10 mouse cellular contexts compared by ENCODE assay signal in the genomic region with DNA sequence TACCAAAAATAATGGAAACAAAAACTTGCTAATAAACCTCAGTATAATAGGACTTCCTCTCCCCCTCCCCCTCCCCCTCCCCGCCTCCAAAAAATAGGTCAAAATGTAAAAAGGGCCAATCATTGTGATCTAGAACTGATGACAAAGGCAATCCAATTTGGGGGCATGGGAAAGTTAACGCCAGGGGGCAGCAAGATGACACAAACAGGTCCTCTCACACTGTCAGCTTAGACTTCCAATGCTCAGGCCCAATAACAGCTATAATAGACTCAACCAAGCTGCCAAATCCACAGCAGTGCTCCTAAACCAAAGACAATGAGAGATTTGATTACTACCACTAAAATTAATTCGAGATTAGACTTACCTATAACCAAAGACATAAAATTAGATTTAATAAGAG. TPM values are rescaled to one million over a fixed set of nuclear protein-coding genes. Genes with fewer than 3 reads are reported as not detected.
DNase-seq lines count a peak whose midpoint lies in the region; ATAC-seq and TF ChIP-seq lines count a peak whose summit lies in the region.
"Had no signal": no experiment of that assay in that cellular context is flagged by ENCODE, and none has a peak within 500 bp of the region (broad histone marks: within the 10 kb centered on the region; RNA-seq: fewer than 3 reads in every experiment).

No protein-coding gene starts in this region.

- no peak overlapping the region for H3K4me3 ChIP-seq in limb, embryonic 10.5 days
- no peak overlapping the region for H3K4me3 ChIP-seq in neural tube, embryonic 15.5 days (replicated peaks)
- H3K4me3 ChIP-seq: stomach, embryonic 15.5 days had no signal

- H3K4me2 ChIP-seq in neural tube, embryonic 15.5 days, result no peak overlapping the region
- H3K4me2 ChIP-seq: stomach, embryonic 15.5 days had no signal

- TF ChIP-seq POLR2A in brain, embryonic 14.5 days (IDR thresholded peaks at IDR 0.05; ENCODE audit: borderline replicate concordance, extremely low read depth, insufficient read depth, insufficient read length, poor library complexity, severe bottlenecking), result no peak

- peak; percentile 19; the same call in 1 of the 2 replicates for TF ChIP-seq CTCF in brain, embryonic 14.5 days (IDR thresholded peaks at IDR 0.05; ENCODE audit: borderline replicate concordance, extremely low read depth, insufficient read depth, insufficient read length)

- peak; percentile 71 for DNase-seq in 3T3-L1 (ENCODE audit: low read depth, low spot score)
- peak; percentile 26 for DNase-seq in brain, embryonic 14.5 days (ENCODE audit: low read depth)
- peak; percentile 6 to 44 for DNase-seq in frontal cortex, adult 2 months (ENCODE audit: extremely low spot score in 1 of 2, low spot score in 1 of 2)
- peak; percentile 49 to 77 for DNase-seq in kidney, adult 8-10 months
- peak; percentile 28 for DNase-seq in limb, embryonic 10.5 days (ENCODE audit: low spot score)
- peak; percentile 26 to 46 for DNase-seq in right cerebral cortex, postnatal 10 days (ENCODE audit: low spot score in 2 of 2)

- no peaks in the 10 kb centered on the region for H3K36me3 ChIP-seq in limb, embryonic 10.5 days
- no peaks in the 10 kb centered on the region for H3K36me3 ChIP-seq in neural tube, embryonic 15.5 days
- H3K36me3 ChIP-seq: stomach, embryonic 15.5 days had no signal

- H3K9me3 ChIP-seq in limb, embryonic 10.5 days (replicated peaks), result no peaks in the 10 kb centered on the region
- no peaks in the 10 kb centered on the region for H3K9me3 ChIP-seq in neural tube, embryonic 15.5 days (replicated peaks)
- H3K9me3 ChIP-seq: stomach, embryonic 15.5 days had no signal

- 18% methylated on average over 3 of the region's 3 CpGs for WGBS in limb, embryonic 10.5 days
- WGBS in neural tube, embryonic 15.5 days, result 22% methylated on average over 3 of the region's 3 CpGs

- H3K9ac ChIP-seq in neural tube, embryonic 15.5 days (replicated peaks), result no peak overlapping the region
- H3K9ac ChIP-seq: stomach, embryonic 15.5 days had no signal

- H3K27me3 ChIP-seq in limb, embryonic 10.5 days (ENCODE audit: low read depth, poor library complexity, severe bottlenecking), result no peaks in the 10 kb centered on the region
- H3K27me3 ChIP-seq in neural tube, embryonic 15.5 days (replicated peaks), result no peaks in the 10 kb centered on the region
- H3K27me3 ChIP-seq: stomach, embryonic 15.5 days had no signal

- ATAC-seq in CD4-positive, CD25-positive, alpha-beta regulatory T cell, adult 4 months, result peak; percentile 85
- no peak for ATAC-seq in neural tube, embryonic 15.5 days (ENCODE audit: low FRiP score)

- H3K27ac ChIP-seq in limb, embryonic 10.5 days, result no peak overlapping the region
- no peak overlapping the region for H3K27ac ChIP-seq in neural tube, embryonic 15.5 days (replicated peaks)
- H3K27ac ChIP-seq: stomach, embryonic 15.5 days had no signal

- no peaks in the 10 kb centered on the region for H3K4me1 ChIP-seq in limb, embryonic 10.5 days
- no peaks in the 10 kb centered on the region for H3K4me1 ChIP-seq in neural tube, embryonic 15.5 days
- H3K4me1 ChIP-seq: stomach, embryonic 15.5 days had no signal

RNA-seq across cellular contexts. Expression of gene Cldn34b2, which starts 16.5 kb away (rescaled TPM):
- not detected for polyA plus RNA-seq in CD4-positive, CD25-positive, alpha-beta regulatory T cell, adult 4 months (2017; shearing (Covaris generic))
- not detected in 2 replicates for polyA plus RNA-seq in brain, embryonic 14.5 days (2012; rRNA removed)
- not detected in 2 replicates for polyA plus RNA-seq in frontal cortex, adult 2 months (2012; rRNA removed)
- not detected in 2 replicates for polyA plus RNA-seq in limb, embryonic 10.5 days (2016; fragmentation: Nextera tagmentation; extraction: Ambion mirVana)
- polyA plus RNA-seq in neural tube, embryonic 15.5 days (2015; fragmentation: Nextera tagmentation; extraction: Ambion mirVana), result not detected in 2 replicates
- polyA plus RNA-seq: heart, embryonic 16.5 days; stomach, embryonic 15.5 days had no signal

RNA-seq across cellular contexts. Expression of gene Magea2, which starts 51.3 kb away (rescaled TPM):
- not detected for polyA plus RNA-seq in CD4-positive, CD25-positive, alpha-beta regulatory T cell, adult 4 months (2017; shearing (Covaris generic))
- polyA plus RNA-seq in brain, embryonic 14.5 days (2012; rRNA removed), result not detected in 2 replicates
- polyA plus RNA-seq in frontal cortex, adult 2 months (2012; rRNA removed), result not detected in 2 replicates
- not detected in 2 replicates for polyA plus RNA-seq in limb, embryonic 10.5 days (2016; fragmentation: Nextera tagmentation; extraction: Ambion mirVana)
- not detected in 2 replicates for polyA plus RNA-seq in neural tube, embryonic 15.5 days (2015; fragmentation: Nextera tagmentation; extraction: Ambion mirVana)
- polyA plus RNA-seq: heart, embryonic 16.5 days had no signal

RNA-seq across cellular contexts. Expression of gene Magea1, which starts 55.1 kb away (rescaled TPM):
- polyA plus RNA-seq in CD4-positive, CD25-positive, alpha-beta regulatory T cell, adult 4 months (2017; shearing (Covaris generic)), result not detected
- polyA plus RNA-seq in brain, embryonic 14.5 days (2012; rRNA removed), result not detected in 2 replicates
- polyA plus RNA-seq in frontal cortex, adult 2 months (2012; rRNA removed), result not detected in 2 replicates
- not detected in 2 replicates for polyA plus RNA-seq in limb, embryonic 10.5 days (2016; fragmentation: Nextera tagmentation; extraction: Ambion mirVana)
- not detected in 2 replicates for polyA plus RNA-seq in neural tube, embryonic 15.5 days (2015; fragmentation: Nextera tagmentation; extraction: Ambion mirVana)
- polyA plus RNA-seq: heart, embryonic 16.5 days; stomach, embryonic 15.5 days had no signal
